Mouse (Mus musculus) CH12.LX (cell line): Measurements from ENCODE around the gene Osbpl6. TPM values are rescaled to one million over a fixed set of nuclear protein-coding genes. Genes with fewer than 3 reads are reported as not detected.
A peak's percentile ranks its signal among the peaks of the same experiment; 100 is the strongest.

Source experiments
- DNase-seq: peaks from one replicate; pipeline ENCODE4 v3.0.0-alpha.2; 2013; ENCODE audit errors: extremely low read depth
- H3K27ac ChIP-seq: 2 replicates; pipeline ENCODE4 v1.5.1; 2012; ENCODE audit warnings: low read depth, mild to moderate bottlenecking, control low read depth, moderate library complexity; ENCODE audit not compliant: insufficient read depth
- H3K27me3 ChIP-seq: replicated peaks from 2 replicates; pipeline ENCODE3; 2012; ENCODE audit warnings: inconsistent platforms
- H3K36me3 ChIP-seq, 2 experiments: replicated peaks in 1 of 2; 2 replicates each; pipeline versions ENCODE3 to v1.6.1; 2012; ENCODE audit warnings: inconsistent platforms in 1 of 2, low read length in 1 of 2, mild to moderate bottlenecking in 1 of 2, mixed read lengths in 1 of 2, moderate library complexity in 1 of 2; ENCODE audit not compliant: control insufficient read depth in 1 of 2, insufficient read depth in 1 of 2
- H3K4me1 ChIP-seq, 2 experiments: 2 replicates each; pipeline ENCODE4 v1.6.1; 2012; ENCODE audit warnings: inconsistent platforms in 1 of 2, moderate library complexity in 1 of 2; ENCODE audit not compliant: insufficient read depth in 2 of 2, control insufficient read depth in 1 of 2
- H3K4me2 ChIP-seq: 2 replicates; pipeline ENCODE4 v1.6.1; 2012; ENCODE audit warnings: low read depth, mild to moderate bottlenecking, control low read depth; ENCODE audit not compliant: poor library complexity, insufficient read depth, severe bottlenecking
- H3K4me3 ChIP-seq, 3 experiments: fragments of 150-350 bp in 1 of 3; sonication (generic) in 1 of 3; replicated peaks in 1 of 3; 2 replicates each; pipeline versions ENCODE3 to v1.5.1; 2011 to 2012; ENCODE audit warnings: low read depth in 2 of 3, low read length in 2 of 3, mild to moderate bottlenecking in 2 of 3, moderate library complexity in 2 of 3, control low read depth in 1 of 3, improper control_type of control experiment in 1 of 3, inconsistent platforms in 1 of 3, mixed read lengths in 1 of 3; ENCODE audit not compliant: poor library complexity in 1 of 3
- H3K79me2 ChIP-seq: replicated peaks from 2 replicates; pipeline ENCODE4 v1.6.1; 2012; ENCODE audit warnings: mild to moderate bottlenecking, moderate library complexity; ENCODE audit not compliant: control insufficient read depth, poor library complexity, insufficient read depth, severe bottlenecking; ENCODE audit errors: extremely low read depth
- H3K9ac ChIP-seq: 2 replicates; pipeline ENCODE4 v1.6.1; 2012; ENCODE audit warnings: low read depth, mild to moderate bottlenecking, control low read depth, moderate library complexity; ENCODE audit not compliant: insufficient read depth
- H3K9me3 ChIP-seq: replicated peaks from 2 replicates; pipeline ENCODE3; 2012; ENCODE audit warnings: low read length, inconsistent platforms, mixed read lengths
- BHLHE40 ChIP-seq: IDR thresholded peaks from 2 replicates; pipeline ENCODE4 v1.6.1; 2011; ENCODE audit warnings: mild to moderate bottlenecking, low read depth, low read length, improper control_type of control experiment
- CHD1 ChIP-seq: IDR thresholded peaks from 2 replicates; pipeline ENCODE4 v1.6.1; 2012; ENCODE audit warnings: low read depth, low read length, improper control_type of control experiment, inconsistent platforms
- CTCF ChIP-seq, 2 experiments: IDR thresholded peaks in 1 of 2; conservative IDR thresholded peaks in 1 of 2; 2 replicates each; pipeline ENCODE4 v1.5.1; 2011 to 2012; ENCODE audit warnings: low read depth in 2 of 2, low read length in 2 of 2, improper control_type of control experiment in 1 of 2, inconsistent platforms in 1 of 2, mild to moderate bottlenecking in 1 of 2, moderate library complexity in 1 of 2
- E2F4 ChIP-seq: IDR thresholded peaks from 2 replicates; pipeline ENCODE4 v1.6.1; 2011; ENCODE audit warnings: low read depth, low read length, improper control_type of control experiment; ENCODE audit not compliant: insufficient replicate concordance
- ELF1 ChIP-seq: IDR thresholded peaks from 2 replicates; pipeline ENCODE4 v1.6.1; 2014; ENCODE audit warnings: low read depth, mild to moderate bottlenecking, inconsistent platforms, low read length, improper control_type of control experiment
- ETS1 ChIP-seq: conservative IDR thresholded peaks from 2 replicates; pipeline ENCODE4 v1.6.1; 2012; ENCODE audit warnings: low read depth, mild to moderate bottlenecking, inconsistent platforms, low read length, improper control_type of control experiment, moderate library complexity
- GABPA ChIP-seq: IDR thresholded peaks from 2 replicates; pipeline ENCODE4 v1.6.1; 2012; ENCODE audit warnings: low read depth, low read length, improper control_type of control experiment, inconsistent platforms; ENCODE audit not compliant: insufficient replicate concordance
- IRF4 ChIP-seq: IDR thresholded peaks from 2 replicates; pipeline ENCODE4 v1.6.1; 2014; ENCODE audit warnings: low read depth, mild to moderate bottlenecking, inconsistent platforms, low read length, improper control_type of control experiment
- JUN ChIP-seq: IDR thresholded peaks from 2 replicates; pipeline ENCODE4 v1.6.1; 2011; ENCODE audit warnings: low read depth, mild to moderate bottlenecking, low read length, improper control_type of control experiment, moderate library complexity; ENCODE audit not compliant: insufficient read depth
- JUND ChIP-seq: conservative IDR thresholded peaks from 2 replicates; pipeline ENCODE4 v1.6.1; 2011; ENCODE audit warnings: low read depth, low read length, improper control_type of control experiment
- KAT2A ChIP-seq: IDR thresholded peaks from 2 replicates; pipeline ENCODE4 v1.6.1; 2012; ENCODE audit warnings: low read length, improper control_type of control experiment, inconsistent platforms; ENCODE audit not compliant: insufficient replicate concordance
- MAFK ChIP-seq: IDR thresholded peaks from 2 replicates; pipeline ENCODE4 v1.6.1; 2011; ENCODE audit warnings: low read length, improper control_type of control experiment; ENCODE audit not compliant: insufficient replicate concordance
- MAZ ChIP-seq: IDR thresholded peaks from 2 replicates; pipeline ENCODE4 v1.6.1; 2012; ENCODE audit warnings: low read depth, mild to moderate bottlenecking, inconsistent platforms, low read length, improper control_type of control experiment, moderate library complexity
- MEF2A ChIP-seq: IDR thresholded peaks from 2 replicates; pipeline ENCODE4 v1.6.1; 2014; ENCODE audit warnings: low read depth, mild to moderate bottlenecking, inconsistent platforms, low read length, improper control_type of control experiment, borderline replicate concordance
- MYC ChIP-seq: IDR thresholded peaks from 2 replicates; pipeline ENCODE4 v1.6.1; 2011; ENCODE audit warnings: low read depth, mild to moderate bottlenecking, improper control_type of control experiment, low read length
- NRF1 ChIP-seq: IDR thresholded peaks from 2 replicates; pipeline ENCODE4 v1.6.1; 2014; ENCODE audit warnings: low read depth, mild to moderate bottlenecking, inconsistent platforms, low read length, improper control_type of control experiment, moderate library complexity
- POLR2A ChIP-seq: IDR thresholded peaks from 2 replicates; pipeline ENCODE4 v1.6.1; 2011; ENCODE audit warnings: low read depth, mild to moderate bottlenecking, improper control_type of control experiment, low read length
- POLR2AphosphoS2 ChIP-seq: IDR thresholded peaks from 2 replicates; pipeline ENCODE4 v1.6.1; 2011; ENCODE audit warnings: low read depth, low read length, improper control_type of control experiment
- RCOR1 ChIP-seq: conservative IDR thresholded peaks from 2 replicates; pipeline ENCODE4 v1.6.1; 2012; ENCODE audit warnings: low read depth, mild to moderate bottlenecking, inconsistent platforms, low read length, improper control_type of control experiment
- ZC3H11A ChIP-seq: IDR thresholded peaks from 2 replicates; pipeline ENCODE4 v1.6.1; 2012; ENCODE audit warnings: low read depth, mild to moderate bottlenecking, inconsistent platforms, low read length, improper control_type of control experiment
- dilution Hi-C: fragments of 300-500 bp; cut with MboI; formaldehyde crosslinking; loops from 2 replicates; pipeline ENCODE4 v1.14.3; 2020; ENCODE audit warnings: low sequenced_read_pairs; ENCODE audit not compliant: extremely low pct_unique_long_range_greater_than_20kb, extremely low pct_ligation_motif_present
- in situ Hi-C: fragments of 300-500 bp; cut with MboI; formaldehyde crosslinking; loops from 3 replicates; pipeline ENCODE4 v1.14.3; 2019; ENCODE audit warnings: low sequenced_read_pairs, low pct_ligation_motif_present, low pct_unique_long_range_greater_than_20kb, mixed read lengths
- polyA plus RNA-seq: library from polyadenylated mRNA; unstranded; fragments of >175 nt; gene quantifications from 2 replicates; pipeline ENCODE4 v1.2.1, GENCODE M21; 2012; ENCODE audit warnings: low read depth; ENCODE audit not compliant: insufficient read length
- total RNA-seq, 2 experiments: library from RNA; depleted of rRNA; stranded (reverse); fragments of 300-350 nt in 1 of 2; fragments of >200 nt in 1 of 2; gene quantifications; 2 replicates each; pipeline ENCODE4 v1.2.3; 2012 to 2014

The Osbpl6 gene
- total and polyA plus RNA-seq, 3 experiments, result 0.19 to 0.60 (median 0.38) TPM

- no peaks in the 10 kb centered on the region for H3K27me3 ChIP-seq
- peak overlapping the region; percentile 45 for H3K4me2 ChIP-seq
- dilution Hi-C loops, result no loop called here
- H3K36me3 ChIP-seq, result no peaks in the 10 kb centered on the region
- DNase-seq, result peak; percentile 21
- H3K27ac ChIP-seq, result no peak overlapping the region
- no peak overlapping the region for H3K4me3 ChIP-seq
- H3K9me3 ChIP-seq, result peaks cover 8% of the 10 kb centered on the region
- no peak overlapping the region for H3K9ac ChIP-seq
- in situ Hi-C loops, result no loop called here
- TF ChIP-seq E2F4 (no peak), RCOR1 (no peak), JUND (no peak), POLR2A (no peak), MAZ (no peak), MYC (no peak), MAFK (no peak), CHD1 (no peak), GABPA (no peak), NRF1 (no peak), BHLHE40 (no peak), CTCF (conservative IDR thresholded peaks at IDR 0.05 in 1 of 2, IDR thresholded peaks at IDR 0.05 in 1 of 2; ENCODE audit: low read depth in 2 of 2, low read length in 2 of 2) (no peak), KAT2A (no peak), IRF4 (no peak), ELF1 (no peak), ZC3H11A (no peak), JUN (no peak), MEF2A (no peak)
- no peaks in the 10 kb centered on the region for H3K79me2 ChIP-seq
- H3K4me1 ChIP-seq, result peaks cover 2 to 10% of the 10 kb centered on the region in 2 experiments; a peak in 2 of 4 replicates
These were observed 23.0 kb downstream of the Osbpl6 start for GRCm38 (mm10) chr2:76429318-76429717.

DNA sequence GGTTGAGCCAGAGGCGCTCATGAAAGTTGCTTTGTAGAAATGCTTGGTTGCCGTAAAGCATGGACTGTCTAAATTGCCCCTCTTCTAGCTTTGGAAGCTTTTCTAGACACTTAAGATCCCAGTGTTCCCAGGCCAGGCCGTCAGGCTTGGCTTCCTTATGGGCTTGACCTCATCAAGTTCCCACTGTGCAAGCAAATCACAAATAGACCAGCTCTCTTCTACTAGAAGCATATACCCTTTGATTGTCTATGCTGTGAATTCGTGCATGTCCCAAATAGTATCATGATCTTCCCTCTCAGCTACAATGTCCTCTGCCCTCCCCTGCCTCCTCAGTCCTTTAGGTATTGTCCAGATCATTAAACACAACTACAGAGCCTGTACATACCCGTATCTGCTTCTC is 23.5 kb downstream of the Osbpl6 start:
- no peak for DNase-seq
- Histone ChIP-seq H3K79me2 (no peaks in the 10 kb centered on the region), H3K4me2 (no peak overlapping the region), H3K36me3 (no peaks in the 10 kb centered on the region), H3K4me3 (no peak overlapping the region), H3K9me3 (peaks cover 8% of the 10 kb centered on the region), H3K9ac (no peak overlapping the region), H3K4me1 (peaks cover 2 to 10% of the 10 kb centered on the region in 2 experiments; a peak in 2 of 4 replicates), H3K27me3 (no peaks in the 10 kb centered on the region), H3K27ac (no peak overlapping the region)
- dilution Hi-C loops (no loop called here), in situ Hi-C loops (no loop called here)
- TF ChIP-seq POLR2AphosphoS2 (no peak), MYC (no peak), ELF1 (no peak), ETS1 (no peak)
- TF ChIP-seq, all 38 proteins: peak for 0
